Mouse (Mus musculus) liver, adult 2 months (tissue): ENCODE data around the gene Ptcd2.

Experiments used
- CTCF ChIP-seq: fragments of 200-500 bp; IDR thresholded peaks from 2 replicates; pipeline ENCODE4 v1.5.1; 2011; ENCODE audit warnings: low read depth, low read length, control low read depth
- POLR2A ChIP-seq: fragments of 200-500 bp; IDR thresholded peaks from 2 replicates; pipeline ENCODE4 v1.6.1; 2011; ENCODE audit warnings: low read length, control low read depth; ENCODE audit not compliant: insufficient read depth; ENCODE audit errors: extremely low read depth

GRCm38 (mm10) chr13:99320453-99320852 is 24.1 kb downstream of the Ptcd2 start:
- no peak for TF ChIP-seq CTCF
- no peak for TF ChIP-seq POLR2A
